Mouse (Mus musculus) heart, adult 2 months (tissue): Measurements from ENCODE around the gene 1700001L19Rik.

ENCODE experiments used
- CTCF ChIP-seq: fragments of 200-600 bp; IDR thresholded peaks from 2 replicates; pipeline ENCODE4 v1.8.1; 2022; ENCODE audit warnings: antibody characterized with exemption, mild to moderate bottlenecking, moderate library complexity
- POLR2A ChIP-seq: fragments of 200-500 bp; IDR thresholded peaks from 2 replicates; pipeline ENCODE4 v1.6.1; 2011; ENCODE audit warnings: mild to moderate bottlenecking, low read depth, low read length, control low read depth; ENCODE audit not compliant: insufficient read depth

- TF ChIP-seq CTCF: no peak
- no peak for TF ChIP-seq POLR2A
Measured at GRCm38 (mm10) chr13:68642786-68643185, 45.6 kb downstream of the 1700001L19Rik start.
